Mouse (Mus musculus): Measurements from ENCODE around the gene Rtl4.

- TF ChIP-seq SRF (IDR thresholded peaks at IDR 0.05; ENCODE audit: control insufficient read depth, insufficient read length, low read depth) (no peak), POLR2A (IDR thresholded peaks at IDR 0.05; ENCODE audit: insufficient read length, low read depth) (no peak), MYOD1 (IDR thresholded peaks at IDR 0.05; ENCODE audit: control insufficient read depth in 1 of 3, insufficient read length in 2 of 3, low read depth in 2 of 3) (no peak), MAX (IDR thresholded peaks at IDR 0.05; ENCODE audit: low read depth) (no peak), TCF12 (IDR thresholded peaks at IDR 0.05; ENCODE audit: insufficient read depth, poor library complexity, severe bottlenecking) (no peak), USF1 (IDR thresholded peaks at IDR 0.05; ENCODE audit: low read depth) (no peak), POLR2AphosphoS2 (IDR thresholded peaks at IDR 0.05; ENCODE audit: insufficient read length, low read depth) (no peak), CEBPB (IDR thresholded peaks at IDR 0.05; ENCODE audit: insufficient read depth, poor library complexity, severe bottlenecking) (no peak), MYOG (IDR thresholded peaks at IDR 0.05; ENCODE audit: control insufficient read depth in 1 of 3, insufficient read depth in 1 of 3, insufficient read length in 2 of 3, low read depth in 2 of 3) (no peak), E2F4 (IDR thresholded peaks at IDR 0.05; ENCODE audit: insufficient read depth) (no peak), REST (IDR thresholded peaks at IDR 0.05; ENCODE audit: insufficient read depth, insufficient read length) (no peak), TCF3 (IDR thresholded peaks at IDR 0.05; ENCODE audit: insufficient read length, low read depth) (no peak)
These were observed 401.1 kb downstream of the Rtl4 start for GRCm38 (mm10) chrX:145089802-145090201.

Measured in myocyte (in vitro differentiated cells).